Mouse (Mus musculus): ENCODE data around the gene Camta2.

DNA sequence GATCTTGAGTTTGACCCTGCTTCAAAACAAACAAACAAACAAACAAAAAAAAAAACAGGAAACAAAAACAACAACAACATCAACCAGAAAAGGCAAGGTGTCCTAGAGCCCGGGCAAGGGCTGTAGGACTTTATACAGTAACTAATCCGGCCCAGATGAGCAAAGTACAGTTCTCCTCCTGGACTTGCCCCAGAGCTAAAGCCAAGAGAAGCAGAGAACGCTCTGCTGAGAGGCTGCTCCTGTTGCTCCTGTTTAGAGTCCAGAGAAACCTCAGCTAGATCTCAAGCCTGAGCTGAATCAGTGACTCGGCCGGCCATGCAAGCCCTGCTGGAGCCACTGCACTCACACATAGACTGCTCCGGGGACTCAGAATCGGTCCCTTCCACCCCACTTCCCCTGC lies 57.8 kb downstream of the Camta2 start:
- TF ChIP-seq CTCF (IDR thresholded peaks at IDR 0.05; ENCODE audit: low read depth, low read length) (no peak), POLR2A (IDR thresholded peaks at IDR 0.05; ENCODE audit: borderline replicate concordance, low read depth, low read length) (no peak)

Measured in bone marrow macrophage, adult 2 months (primary cell).